Mouse (Mus musculus) liver, embryonic 14.5 days (tissue): ENCODE results near the gene Suz12. TPM values are rescaled to one million over a fixed set of nuclear protein-coding genes. Genes with fewer than 3 reads are reported as not detected.

Source experiments
- ATAC-seq: fragments of 200-750 bp; cut with Nextera tagmentation; 2 replicates; pipeline ENCODE4 v1.8.0; 2017; ENCODE audit warnings: moderate number of reproducible peaks, mild to moderate bottlenecking, moderate library complexity; ENCODE audit not compliant: insufficient read depth
- DNase-seq, 3 experiments: peaks; one replicate each; pipeline ENCODE4 v3.0.0-alpha.2; 2012 to 2013; ENCODE audit warnings: low read depth in 3 of 3, low spot score in 3 of 3
- H3K27ac ChIP-seq: fragments of 300-500 bp; sonication (generic); 2 replicates; pipeline ENCODE4 v1.5.1; 2014; ENCODE audit warnings: moderate library complexity, mild to moderate bottlenecking, control low read depth, inconsistent platforms
- H3K27me3 ChIP-seq: fragments of 300-500 bp; sonication (generic); 2 replicates; pipeline ENCODE4 v1.6.1; 2014; ENCODE audit warnings: mild to moderate bottlenecking, low read length, moderate library complexity; ENCODE audit not compliant: control insufficient read depth, insufficient read depth
- H3K36me3 ChIP-seq: fragments of 300-500 bp; sonication (generic); replicated peaks from 2 replicates; pipeline ENCODE4 v1.6.1; 2014; ENCODE audit warnings: low read depth; ENCODE audit not compliant: control insufficient read depth, insufficient read depth
- H3K4me1 ChIP-seq, 2 experiments: fragments of 200-500 bp in 1 of 2; fragments of 300-500 bp in 1 of 2; sonication (generic) in 1 of 2; replicated peaks; 2 replicates each; pipeline ENCODE4 v1.6.1; 2012 to 2014; ENCODE audit warnings: antibody characterized with exemption in 1 of 2, inconsistent platforms in 1 of 2, low read length in 1 of 2; ENCODE audit not compliant: control insufficient read depth in 2 of 2, insufficient read depth in 2 of 2
- H3K4me2 ChIP-seq: fragments of 300-500 bp; sonication (generic); 2 replicates; pipeline ENCODE4 v1.6.1; 2014; ENCODE audit warnings: low read depth, mild to moderate bottlenecking, control low read depth, moderate library complexity
- H3K4me3 ChIP-seq, 2 experiments: fragments of 200-500 bp in 1 of 2; fragments of 300-500 bp in 1 of 2; sonication (generic) in 1 of 2; 2 replicates each; pipeline ENCODE4 v1.5.1; 2012 to 2014; ENCODE audit warnings: low read depth in 2 of 2, low read length in 2 of 2, mild to moderate bottlenecking in 2 of 2, control low read depth in 1 of 2, inconsistent platforms in 1 of 2, moderate library complexity in 1 of 2; ENCODE audit not compliant: insufficient read depth in 1 of 2
- H3K9ac ChIP-seq: fragments of 300-500 bp; sonication (generic); replicated peaks from 2 replicates; pipeline ENCODE4 v1.6.1; 2014; ENCODE audit warnings: mild to moderate bottlenecking, control low read depth, moderate library complexity
- H3K9me3 ChIP-seq: fragments of 300-500 bp; sonication (generic); 2 replicates; pipeline ENCODE4 v1.6.1; 2016; ENCODE audit warnings: low read length, mixed read lengths; ENCODE audit not compliant: control insufficient read depth
- CTCF ChIP-seq: IDR thresholded peaks from 2 replicates; pipeline ENCODE4 v1.5.1; 2016; ENCODE audit warnings: antibody characterized with exemption, low read depth, control low read depth
- EP300 ChIP-seq: IDR thresholded peaks from 2 replicates; pipeline ENCODE4 v1.6.1; 2016; ENCODE audit warnings: antibody characterized with exemption, low read depth
- WGBS: fragments of 180-500 bp; shearing (Covaris S2); extraction: QIAGEN DNeasy Blood & Tissue Kit; methylation state at CpG from one replicate; pipeline ENCODE4 v1.1.7; 2014; ENCODE audit not compliant: insufficient replicate concordance; 5-methylcytosine and 5-hydroxymethylcytosine counted together
- polyA plus RNA-seq, 2 experiments: library from polyadenylated mRNA; depleted of rRNA in 1 of 2; stranded (reverse) in 1 of 2; unstranded in 1 of 2; fragments of >200 nt; fragmentation: Nextera tagmentation in 1 of 2; extraction: Ambion mirVana in 1 of 2; gene quantifications; 2 replicates each; pipeline versions ENCODE4 v1.2.1 to v1.2.3; 2012 to 2014

Suz12 gene
- polyA plus RNA-seq (2012; rRNA removed) = 14.9 and 23.2 TPM in 2 replicates
- 18.1 and 19.2 TPM in 2 replicates for polyA plus RNA-seq (2014; fragmentation: Nextera tagmentation; extraction: Ambion mirVana)

DNA sequence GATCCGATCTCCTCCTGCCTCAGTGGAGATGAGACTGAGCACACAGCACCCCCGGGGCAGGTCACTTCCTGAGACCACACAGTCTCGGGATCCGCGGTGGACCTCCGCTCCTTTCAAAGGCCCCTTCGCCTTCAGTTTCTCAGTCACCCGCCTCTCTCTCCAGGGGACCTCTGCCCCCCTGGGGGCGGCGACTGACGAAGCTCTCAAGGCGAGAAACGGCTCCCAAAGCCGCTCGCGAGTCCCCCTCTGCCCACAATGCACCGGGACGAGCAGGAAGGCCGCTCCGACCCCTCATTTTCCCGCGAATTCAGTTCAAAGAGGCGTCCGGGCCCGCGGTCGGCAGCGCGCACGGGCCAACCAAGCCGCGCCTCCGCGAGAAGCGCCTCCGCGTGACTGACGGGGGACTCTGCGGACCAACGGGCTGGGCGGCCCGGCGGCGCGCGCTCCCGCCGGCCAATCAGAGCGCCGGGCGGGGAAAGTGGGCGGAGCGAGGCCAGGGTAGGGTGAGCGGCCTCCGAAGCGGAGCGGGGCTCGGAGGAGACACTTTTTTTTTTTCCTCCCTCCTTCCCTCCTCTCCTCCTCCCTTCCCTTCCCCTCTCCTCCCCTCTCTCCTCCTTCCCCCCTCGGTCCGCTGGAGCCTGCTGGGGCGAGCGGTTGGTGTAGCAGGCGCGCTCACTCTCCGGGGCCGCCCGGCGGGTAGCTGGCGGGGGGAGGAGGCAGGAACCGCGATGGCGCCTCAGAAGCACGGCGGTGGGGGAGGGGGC is at the start of gene Suz12:
Suz12 (plus strand) TSS at position 515 of the 764 bp plus-strand sequence.
- Histone ChIP-seq H3K36me3 (peaks cover 7% of the 10 kb centered on the region; the same call in 1 of the 2 replicates), H3K4me1 (peaks cover 0 to 3% of the 10 kb centered on the region in 2 experiments), H3K9ac (peak within 1 kb of the TSS; percentile 97), H3K27ac (peak within 1 kb of the TSS; percentile 96), H3K9me3 (no peaks in the 10 kb centered on the region), H3K4me3 (peak within 1 kb of the TSS; percentile 97 to 99), H3K4me2 (peak within 1 kb of the TSS; percentile 97), H3K27me3 (no peaks in the 10 kb centered on the region)
- TF ChIP-seq CTCF (0 out of 2 replicates have a peak, but pooled peaks have one; percentile 9), EP300 (no peak; the same call in 1 of the 2 replicates)
- peak; percentile 91 to 93 (median 93) for DNase-seq
- under 1% methylated on average over 74 of the region's 74 CpGs for WGBS
- peak; percentile 90 for ATAC-seq

DNA sequence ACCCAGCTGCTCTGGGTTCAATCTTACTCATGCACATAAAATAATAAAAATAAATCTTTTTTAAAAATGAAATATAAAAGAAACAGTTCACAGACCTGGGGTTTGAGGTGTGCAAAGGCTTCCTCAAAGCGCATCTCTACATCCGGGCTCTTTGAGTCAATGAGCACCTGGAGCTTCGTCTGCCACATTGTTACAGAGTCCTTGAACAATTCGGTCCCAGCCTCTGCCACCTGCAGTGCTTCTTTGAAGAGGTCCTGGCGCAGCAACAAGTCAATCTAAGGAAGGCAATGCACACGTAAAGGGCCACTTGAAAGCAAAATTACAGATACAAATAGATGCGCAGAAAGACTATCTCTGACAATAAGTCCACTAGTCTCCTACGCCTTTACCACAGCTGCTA is 49.8 kb upstream of the Suz12 start:
- Histone ChIP-seq H3K27me3 (no peaks in the 10 kb centered on the region), H3K9me3 (no peaks in the 10 kb centered on the region), H3K9ac (no peak overlapping the region), H3K4me1 (peaks cover 4 to 9% of the 10 kb centered on the region in 2 experiments), H3K4me2 (0 out of 2 replicates have a peak overlapping the region, but pooled peaks have one; percentile 14), H3K36me3 (peaks cover 52% of the 10 kb centered on the region), H3K27ac (peak overlapping the region; percentile 8; the same call in 1 of the 2 replicates), H3K4me3 (no peak overlapping the region)
- TF ChIP-seq EP300 = no peak
- no peak for TF ChIP-seq CTCF
- ATAC-seq (no peak), DNase-seq (no peak)
- WGBS = 83% methylated on average over 8 of the region's 8 CpGs

DNA sequence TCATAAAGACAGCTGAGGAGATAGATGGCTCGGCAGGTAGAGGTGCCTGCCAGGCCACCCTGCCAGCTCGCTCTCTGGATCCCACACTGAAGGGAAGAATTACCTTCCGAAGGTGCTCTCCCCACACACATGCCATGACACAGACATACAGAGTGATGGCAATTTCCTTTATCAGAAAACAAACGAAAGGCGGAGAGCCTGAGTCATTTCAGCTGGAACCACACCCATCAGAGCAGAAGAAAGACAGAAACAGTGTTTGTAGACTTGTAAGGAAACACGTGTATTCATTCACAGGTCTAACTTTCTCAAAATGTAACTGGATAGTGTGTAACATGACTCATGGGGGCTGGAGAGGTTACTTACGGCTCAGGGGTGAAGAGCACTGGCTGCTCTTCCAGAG is 49.3 kb upstream of the Suz12 start:
- H3K27me3 ChIP-seq = no peaks in the 10 kb centered on the region
- H3K9ac ChIP-seq = no peak overlapping the region
- ATAC-seq = no peak
- DNase-seq = peak in 1 of 3 experiments; percentile 33
- peak overlapping the region; percentile 34; the same call in 1 of the 2 replicates for H3K27ac ChIP-seq
- 56% methylated on average over 7 of the region's 7 CpGs for WGBS
- peaks cover 4 to 9% of the 10 kb centered on the region in 2 experiments for H3K4me1 ChIP-seq
- TF ChIP-seq CTCF = no peak
- TF ChIP-seq EP300 = no peak
- no peak overlapping the region for H3K4me3 ChIP-seq
- H3K4me2 ChIP-seq = 0 out of 2 replicates have a peak overlapping the region, but pooled peaks have one; percentile 14
- H3K36me3 ChIP-seq = peaks cover 53% of the 10 kb centered on the region
- no peaks in the 10 kb centered on the region for H3K9me3 ChIP-seq

DNA sequence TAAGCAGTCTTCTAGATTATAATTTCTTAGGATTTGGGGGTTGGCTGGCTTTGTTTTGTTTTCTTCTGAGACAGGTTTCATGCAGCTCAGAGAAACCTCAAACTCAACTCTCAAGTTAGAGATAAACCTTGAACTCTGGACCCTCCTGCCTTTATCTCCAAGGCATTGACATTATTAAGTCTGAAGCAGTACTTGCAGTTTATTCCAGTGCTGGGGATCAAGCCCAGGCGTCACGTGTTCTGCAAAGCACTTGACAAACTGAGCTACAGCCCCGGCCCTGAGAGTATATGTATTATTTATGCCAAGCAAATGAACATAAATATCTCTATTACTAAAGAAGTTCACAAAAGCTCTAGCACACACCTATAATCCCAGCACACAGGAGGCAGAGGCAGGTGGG is 45.6 kb upstream of the Suz12 start:
- H3K4me2 ChIP-seq = no peak overlapping the region
- H3K27ac ChIP-seq = no peak overlapping the region
- H3K36me3 ChIP-seq = peaks cover 57% of the 10 kb centered on the region
- DNase-seq (no peak), ATAC-seq (no peak)
- no peaks in the 10 kb centered on the region for H3K9me3 ChIP-seq
- H3K4me1 ChIP-seq = peaks cover 4 to 9% of the 10 kb centered on the region in 2 experiments
- TF ChIP-seq CTCF (no peak), EP300 (no peak)
- no peak overlapping the region for H3K9ac ChIP-seq
- H3K27me3 ChIP-seq = no peaks in the 10 kb centered on the region
- no peak overlapping the region for H3K4me3 ChIP-seq
- WGBS = 85% methylated on average over 3 of the region's 3 CpGs
